Mouse (Mus musculus): ENCODE measurements around the gene Cabcoco1.

Gene Cabcoco1

DNA sequence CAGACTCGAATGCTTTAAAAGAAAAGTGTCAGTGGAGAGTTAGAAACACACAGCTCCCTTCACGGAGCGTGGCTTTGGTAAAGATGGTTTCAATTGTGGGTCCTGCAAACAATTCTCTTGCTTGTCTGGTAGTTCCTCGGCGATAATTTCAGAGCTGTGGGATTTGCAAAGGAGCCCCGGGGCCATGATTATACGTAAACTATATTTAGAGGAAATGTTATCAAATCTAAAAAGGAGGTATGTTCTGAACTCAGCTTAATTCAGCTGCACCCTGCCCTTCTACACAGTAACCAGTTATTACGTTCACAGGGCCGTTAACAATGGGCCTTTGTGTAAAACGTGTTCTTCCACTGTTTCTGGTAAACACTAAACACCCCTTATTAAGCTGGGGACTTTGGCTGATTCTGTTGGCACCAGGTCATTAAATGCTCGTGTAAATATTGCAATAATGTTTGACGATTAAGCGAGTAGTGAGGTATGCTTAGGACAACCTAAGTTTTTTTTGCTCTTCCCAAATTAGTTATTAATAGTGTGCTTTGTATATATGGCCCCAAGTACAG, 106.6 kb downstream of the Cabcoco1 start:
- DNase-seq, result no peak

GRCm38 (mm10) chr10:68434045-68434639, 107.6 kb downstream of the Cabcoco1 start:
- DNase-seq, result no peak

GRCm38 (mm10) chr10:68431346-68431745, 110.3 kb downstream of the Cabcoco1 start:
- no peak for DNase-seq

DNA sequence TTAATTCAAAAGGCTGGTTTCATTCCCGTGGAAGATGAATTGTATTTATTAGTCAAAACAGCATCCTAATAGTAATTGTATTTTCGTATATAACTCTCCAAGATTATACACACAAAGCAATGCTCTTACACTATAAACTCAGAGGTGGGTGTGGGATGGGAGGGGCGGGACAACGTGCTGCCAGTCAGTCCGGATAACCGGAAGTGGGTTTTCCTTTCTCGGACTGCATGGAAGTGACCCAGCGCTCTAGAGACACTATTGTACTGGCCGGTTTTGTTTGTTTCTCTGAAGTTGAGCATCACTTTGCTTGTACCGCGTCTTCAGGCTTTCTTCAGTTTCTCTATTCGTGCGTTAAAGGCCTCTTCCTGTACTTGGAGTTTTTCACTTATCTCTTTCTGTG, 110.8 kb downstream of the Cabcoco1 start:
- no peak for DNase-seq

- DNase-seq, result no peak
Observed at GRCm38 (mm10) chr10:68420393-68420920, 121.2 kb downstream of the Cabcoco1 start.

DNA sequence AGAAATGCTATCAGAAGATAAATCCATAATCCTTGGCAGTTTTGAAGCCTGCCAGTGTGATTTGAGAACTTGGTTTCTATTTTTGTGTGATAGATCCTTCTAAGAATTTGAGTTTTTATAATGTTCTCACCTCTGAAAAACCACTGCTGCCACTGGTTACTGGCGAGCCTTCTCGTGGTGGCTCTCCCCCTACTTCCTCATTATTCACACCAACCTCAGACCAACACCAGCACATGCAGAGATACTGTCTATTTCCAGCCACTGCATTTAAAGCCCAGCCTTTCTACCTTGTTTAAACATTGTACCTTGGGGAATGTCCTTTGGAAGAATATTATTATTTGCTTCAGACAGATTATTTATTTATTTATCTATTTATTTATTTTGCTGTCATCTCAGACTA, 121.8 kb downstream of the Cabcoco1 start:
- no peak for DNase-seq

- no peak for DNase-seq
Observed at GRCm38 (mm10) chr10:68417074-68417790, 124.5 kb downstream of the Cabcoco1 start.

GRCm38 (mm10) chr10:68405936-68406335, 135.8 kb downstream of the Cabcoco1 start:
- DNase-seq, result no peak

DNA sequence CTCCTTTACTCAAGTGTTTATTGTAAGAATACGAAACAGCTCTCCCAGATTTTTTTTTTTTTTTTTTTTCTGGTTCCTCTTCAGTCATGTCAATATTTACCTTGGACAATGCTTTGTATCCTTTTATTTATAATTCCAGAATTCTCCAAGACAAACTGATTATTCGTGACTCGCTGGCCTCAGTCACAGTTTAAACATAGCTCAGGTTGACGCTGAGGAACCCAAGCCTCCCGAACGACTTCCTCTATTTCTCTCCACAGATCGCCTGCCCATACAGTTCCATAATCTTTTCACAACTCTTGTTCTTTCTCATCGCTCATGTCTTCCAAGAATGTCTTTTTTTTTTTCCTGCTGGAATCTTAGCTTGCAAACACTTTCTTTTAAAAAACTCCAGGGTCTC, 144.9 kb downstream of the Cabcoco1 start:
- no peak for DNase-seq

GRCm38 (mm10) chr10:68396083-68396482, 145.6 kb downstream of the Cabcoco1 start:
- no peak for DNase-seq

GRCm38 (mm10) chr10:68391640-68392039, 150.1 kb downstream of the Cabcoco1 start:
- DNase-seq, result no peak

DNA sequence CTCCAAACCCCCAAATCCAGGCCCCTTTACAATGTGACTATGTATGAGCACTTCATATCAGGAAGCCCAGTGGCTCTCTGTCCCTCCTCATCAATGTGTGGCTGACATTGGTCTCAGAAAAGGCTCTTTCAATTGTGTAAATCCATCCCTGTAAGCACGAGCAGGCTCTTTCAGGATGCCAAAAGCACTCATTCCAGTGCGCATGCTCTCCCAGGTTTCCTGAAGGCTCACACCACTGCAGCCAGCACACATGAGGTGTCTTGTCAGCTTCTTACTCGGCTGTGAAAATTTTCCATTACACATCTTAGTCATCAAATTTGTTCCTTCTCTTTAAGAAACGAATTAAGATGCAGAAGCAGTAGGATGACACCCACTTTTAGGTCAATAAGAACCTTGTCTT, 152.9 kb downstream of the Cabcoco1 start:
- no peak for DNase-seq

DNA sequence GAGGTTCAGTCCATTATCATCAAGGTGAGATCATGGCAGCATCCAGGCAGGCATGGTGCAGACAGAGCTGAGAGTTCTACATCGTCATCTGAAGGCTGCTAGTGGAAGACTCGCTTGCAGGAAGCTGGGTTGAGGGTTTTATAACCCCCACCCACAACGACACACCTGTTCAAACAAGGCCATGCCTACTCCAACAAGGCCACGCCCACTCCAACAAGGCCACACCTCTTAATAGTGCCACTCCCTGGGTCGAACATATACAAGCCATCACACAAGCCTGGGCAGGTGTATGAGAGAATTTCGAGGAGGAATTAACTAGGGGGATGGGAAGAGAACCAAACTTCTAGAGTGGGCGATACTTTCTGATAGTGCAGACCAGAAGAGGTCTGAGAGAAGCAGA, 153.6 kb downstream of the Cabcoco1 start:
- DNase-seq, result no peak

All from kidney, postnatal 4 days (tissue).